ENCODE assay signal across 7 mouse cellular contexts in genomic region chr19:45235331-45235741, GRCm38 (mm10). TPM values are rescaled to one million over a fixed set of nuclear protein-coding genes. Genes with fewer than 3 reads are reported as not detected.
DNase-seq lines count a peak whose midpoint lies in the region; ATAC-seq and TF ChIP-seq lines count a peak whose summit lies in the region.

No protein-coding gene starts in this region.

- no peaks in the 10 kb centered on the region for H3K36me3 ChIP-seq in spleen, adult 2 months (ENCODE audit: control insufficient read depth, insufficient read depth, low read length)
- H3K36me3 ChIP-seq in limb, embryonic 15.5 days, result no peaks in the 10 kb centered on the region

- intact Hi-C loops in gastrocnemius, postnatal 14 days (cut with DNase I; ENCODE audit: low total_unique reads), result no loop called here

- TF ChIP-seq POLR2A in spleen, adult 2 months (IDR thresholded peaks at IDR 0.05; ENCODE audit: low read depth, low read length), result no peak

- 0 out of 2 replicates have a peak overlapping the region, but pooled peaks have one; percentile 16 for H3K4me3 ChIP-seq in spleen, adult 2 months (ENCODE audit: extremely low read depth, insufficient read depth, insufficient read length)
- H3K4me3 ChIP-seq in limb, embryonic 15.5 days, result peak overlapping the region; percentile 36

- 2% methylated on average over 53 of the region's 53 CpGs for WGBS in spleen, adult 2 months
- 4% methylated on average over 53 of the region's 53 CpGs for whole genome bisulfite sequencing in limb, embryonic 15.5 days

- H3K9me3 ChIP-seq in limb, embryonic 15.5 days, result no peaks in the 10 kb centered on the region

- TF ChIP-seq CTCF in spleen, adult 2 months (IDR thresholded peaks at IDR 0.05; ENCODE audit: extremely low read depth, insufficient read depth, insufficient read length, insufficient replicate concordance), result no peak

- ATAC-seq in limb, embryonic 15.5 days (ENCODE audit: insufficient number of reproducible peaks, low FRiP score, low TSS enrichment, low read depth), result no peak

- H3K27me3 ChIP-seq in spleen, adult 2 months (ENCODE audit: control insufficient read depth, insufficient read depth, low read length), result peaks cover 62% of the 10 kb centered on the region
- H3K27me3 ChIP-seq in limb, embryonic 15.5 days, result peaks cover 95% of the 10 kb centered on the region

- DNase-seq in spleen, adult 2 months (ENCODE audit: low read depth in 1 of 2, low spot score in 2 of 2), result no peak
- no peak for DNase-seq in spleen, adult 12 weeks (ENCODE audit: low spot score)
- DNase-seq in gastrocnemius, postnatal 14 days, result peak; percentile 79
- peak; percentile 49 for DNase-seq in testis, postnatal 10 days (ENCODE audit: low spot score)
- no peak for DNase-seq in spleen, adult 18-20 months
- DNase-seq in cerebellum, adult 11 months, result no peak

- H3K9ac ChIP-seq in limb, embryonic 15.5 days, result no peak overlapping the region

- H3K27ac ChIP-seq in spleen, adult 2 months (ENCODE audit: insufficient read depth, low read length), result no peak overlapping the region
- H3K27ac ChIP-seq in limb, embryonic 15.5 days, result no peak overlapping the region

- peaks cover 17% of the 10 kb centered on the region for H3K4me1 ChIP-seq in spleen, adult 2 months (ENCODE audit: control insufficient read depth, insufficient read depth, insufficient read length)
- peaks cover 46% of the 10 kb centered on the region for H3K4me1 ChIP-seq in limb, embryonic 15.5 days

- peak overlapping the region; percentile 57 for H3K4me2 ChIP-seq in limb, embryonic 15.5 days

RNA-seq across cellular contexts. Expression of gene Lbx1, which starts 0.3 kb away (rescaled TPM):
- polyA plus RNA-seq in spleen, adult 2 months (2012; rRNA removed), result not detected in 2 replicates
- total RNA-seq in gastrocnemius, postnatal 14 days (2021), result 10 to 100 TPM; 32.2 to 38.1 TPM
- 0.64 and 1.5 TPM in 2 replicates for polyA plus RNA-seq in limb, embryonic 15.5 days (2015; fragmentation: Nextera tagmentation; extraction: Ambion mirVana)

Comparison
In these comparisons a context has a peak if more than half of its experiments do, and no peak if none do; other contexts are left out.
1. DNase-seq: peak in gastrocnemius, postnatal 14 days (single experiment) and testis, postnatal 10 days (single experiment); none in spleen, adult 2 months (0 of 2), spleen, adult 12 weeks (single experiment), spleen, adult 18-20 months (0 of 2) and cerebellum, adult 11 months (single experiment).